Mouse (Mus musculus) Patski (cell line): ENCODE measurements at regions not wholly inside any gene's neighbourhood (a gene's known extent, or its start where the extent isn't known, plus 50 kb on each side); places are given as distances from the start of the nearest gene placed in this dataset.

Experiments
- ATAC-seq: fragments of 100-300 bp; one replicate; pipeline ENCODE4 v1.8.0; 2021
- CTCF ChIA-PET: fragments of 350-600 bp; sonication (Branson Sonifier 250); formaldehyde crosslinking; loops from one replicate; lab custom pipeline; 2022; ENCODE audit warnings: inconsistent platforms; lab: Charles Lee
- POLR2A ChIA-PET: fragments of 350-600 bp; sonication (Branson Sonifier 250); formaldehyde crosslinking; loops from one replicate; lab custom pipeline; 2022; ENCODE audit warnings: antibody characterized with exemption, inconsistent platforms; lab: Charles Lee
- DNase-seq: peaks from one replicate; pipeline ENCODE4 v3.0.0-alpha.2; 2011; ENCODE audit warnings: low read depth, low spot score
- H3K27me3 ChIP-seq: fragments of 371-371 bp; one replicate; pipeline ENCODE4 v1.5.1; 2021
- CTCF ChIP-seq: fragments of 100-300 bp; IDR thresholded peaks from one replicate; pipeline ENCODE4 v1.5.1; 2021
- in situ Hi-C: fragments of 300-500 bp; cut with MboI; formaldehyde crosslinking; loops from 3 replicates; pipeline ENCODE4 v1.11.1; 2018; ENCODE audit warnings: low pct_unique_long_range_greater_than_20kb, mixed read lengths

- TF ChIP-seq CTCF, result no peak
- H3K27me3 ChIP-seq, result peaks cover 45% of the 10 kb centered on the region
- in situ Hi-C loops, result no loop called here
- ChIA-PET POLR2A (no interaction called here), CTCF (interaction anchor here (0.6 kb wide), 1 partner anchor 93 kb away, joined by 3 read pairs; no protein-coding TSS in a partner anchor)
- ATAC-seq, result no peak
- no peak for DNase-seq
Observed at GRCm38 (mm10) chr14:55392390-55392789, 86.2 kb upstream of the Dhrs4 start.

- ChIA-PET CTCF (interaction anchor here (1.2 kb wide), 1 partner anchor 17 kb away, joined by 3 read pairs; no protein-coding TSS in a partner anchor), POLR2A (no interaction called here)
- in situ Hi-C loops, result no loop called here
- no peak for TF ChIP-seq CTCF
- no peak for DNase-seq
- ATAC-seq, result no peak
- H3K27me3 ChIP-seq, result peaks cover 44% of the 10 kb centered on the region
Observed at GRCm38 (mm10) chr14:55406146-55406545, 72.4 kb upstream of the Dhrs4 start.
